Mouse (Mus musculus): ENCODE data around the gene Trim27. TPM values are rescaled to one million over a fixed set of nuclear protein-coding genes. Genes with fewer than 3 reads are reported as not detected.
A peak's percentile ranks its signal among the peaks of the same experiment; 100 is the strongest.

Gene Trim27
- polyA plus RNA-seq, 1 experiment from 2014 or later = 169 TPM

GRCm38 (mm10) chr13:21233732-21234705, 54.8 kb downstream of the Trim27 start:
- WGBS = under 1% methylated on average over 43 of the region's 43 CpGs
- H3K27me3 ChIP-seq (ENCODE audit: poor library complexity, severe bottlenecking) = no peaks in the 10 kb centered on the region
- H3K4me3 ChIP-seq = peak overlapping the region; percentile 67
- peak overlapping the region; percentile 74 for H3K27ac ChIP-seq
- H3K9me3 ChIP-seq = peaks cover 8% of the 10 kb centered on the region; the same call in 1 of the 2 replicates
- H3K4me1 ChIP-seq = peaks cover 9% of the 10 kb centered on the region
- DNase-seq (ENCODE audit: extremely low spot score, low spot score) = peak; percentile 80
- no peaks in the 10 kb centered on the region for H3K36me3 ChIP-seq (replicated peaks)

GRCm38 (mm10) chr13:21236714-21237113, 57.5 kb downstream of the Trim27 start:
- no peaks in the 10 kb centered on the region for H3K27me3 ChIP-seq (ENCODE audit: poor library complexity, severe bottlenecking)
- no peak overlapping the region; the same call in 1 of the 2 replicates for H3K4me3 ChIP-seq
- H3K9me3 ChIP-seq = peaks cover 8% of the 10 kb centered on the region; the same call in 1 of the 2 replicates
- peaks cover 13% of the 10 kb centered on the region for H3K4me1 ChIP-seq
- no peak for DNase-seq (ENCODE audit: extremely low spot score, low spot score)
- WGBS = 70% methylated on average over 2 of the region's 2 CpGs
- H3K27ac ChIP-seq = no peak overlapping the region
- no peaks in the 10 kb centered on the region for H3K36me3 ChIP-seq (replicated peaks)

GRCm38 (mm10) chr13:21237161-21237560, 57.9 kb downstream of the Trim27 start:
- no peak overlapping the region for H3K4me3 ChIP-seq
- no peak for DNase-seq (ENCODE audit: extremely low spot score, low spot score)

GRCm38 (mm10) chr13:21240788-21241187, 61.5 kb downstream of the Trim27 start:
- H3K9me3 ChIP-seq = peaks cover 8% of the 10 kb centered on the region; the same call in 1 of the 2 replicates
- H3K4me3 ChIP-seq = peak overlapping the region; percentile 12; the same call in 1 of the 2 replicates
- peaks cover 21% of the 10 kb centered on the region for H3K4me1 ChIP-seq
- no peak overlapping the region for H3K27ac ChIP-seq
- peak; percentile 77 for DNase-seq (ENCODE audit: extremely low spot score, low spot score)
- H3K36me3 ChIP-seq (replicated peaks) = no peaks in the 10 kb centered on the region
- H3K27me3 ChIP-seq (ENCODE audit: poor library complexity, severe bottlenecking) = peaks cover 30% of the 10 kb centered on the region
- WGBS = 7% methylated on average over 7 of the region's 7 CpGs

More at GRCm38 (mm10) chr13:21237161-21237560, 57.9 kb downstream of the Trim27 start:
- Histone ChIP-seq H3K27ac (no peak overlapping the region), H3K27me3 (ENCODE audit: poor library complexity, severe bottlenecking) (no peaks in the 10 kb centered on the region), H3K4me1 (peaks cover 13% of the 10 kb centered on the region), H3K9me3 (peaks cover 8% of the 10 kb centered on the region; the same call in 1 of the 2 replicates), H3K36me3 (replicated peaks) (no peaks in the 10 kb centered on the region)
- 67% methylated on average over 6 of the region's 6 CpGs for WGBS

GRCm38 (mm10) chr13:21242408-21243125, 63.3 kb downstream of the Trim27 start:
- Histone ChIP-seq H3K27ac (no peak overlapping the region), H3K4me3 (peak overlapping the region; percentile 48), H3K9me3 (peaks cover 8% of the 10 kb centered on the region; the same call in 1 of the 2 replicates), H3K27me3 (ENCODE audit: poor library complexity, severe bottlenecking) (peaks cover 34% of the 10 kb centered on the region), H3K4me1 (peaks cover 18% of the 10 kb centered on the region), H3K36me3 (replicated peaks) (no peaks in the 10 kb centered on the region)
- WGBS = 6% methylated on average over 16 of the region's 16 CpGs
- no peak for DNase-seq (ENCODE audit: extremely low spot score, low spot score)

GRCm38 (mm10) chr13:21243196-21243595, 64.0 kb downstream of the Trim27 start:
- peaks cover 34% of the 10 kb centered on the region for H3K27me3 ChIP-seq (ENCODE audit: poor library complexity, severe bottlenecking)
- no peak for DNase-seq (ENCODE audit: extremely low spot score, low spot score)
- no peaks in the 10 kb centered on the region for H3K36me3 ChIP-seq (replicated peaks)
- H3K27ac ChIP-seq = no peak overlapping the region
- peaks cover 17% of the 10 kb centered on the region for H3K4me1 ChIP-seq
- H3K4me3 ChIP-seq = peak overlapping the region; percentile 48
- H3K9me3 ChIP-seq = peaks cover 8% of the 10 kb centered on the region; the same call in 1 of the 2 replicates
- WGBS = 18% methylated on average over 13 of the region's 13 CpGs

- no peaks in the 10 kb centered on the region for H3K9me3 ChIP-seq
- H3K4me1 ChIP-seq = peaks cover 17% of the 10 kb centered on the region
- 82% methylated on average over 5 of the region's 5 CpGs for WGBS
- peaks cover 34% of the 10 kb centered on the region for H3K27me3 ChIP-seq (ENCODE audit: poor library complexity, severe bottlenecking)
- no peak overlapping the region for H3K27ac ChIP-seq
- DNase-seq (ENCODE audit: extremely low spot score, low spot score) = no peak
- no peak overlapping the region for H3K4me3 ChIP-seq
- no peaks in the 10 kb centered on the region for H3K36me3 ChIP-seq (replicated peaks)
These were observed 64.8 kb downstream of the Trim27 start for GRCm38 (mm10) chr13:21244089-21244488.

Other genes starting within 250 kb of the Trim27 start
- gene Olfr1370, start 104.5 kb upstream of the Trim27 start, polyA plus RNA-seq (2016; fragmentation: Nextera tagmentation; extraction: Ambion mirVana) = not detected in 2 replicates
- gene Olfr1369-ps1, start 68.0 kb upstream of the Trim27 start, polyA plus RNA-seq (2016; fragmentation: Nextera tagmentation; extraction: Ambion mirVana) = 0.04 and 0.06 TPM in 2 replicates
- gene Olfr263, start 49.8 kb upstream of the Trim27 start, polyA plus RNA-seq (2016; fragmentation: Nextera tagmentation; extraction: Ambion mirVana) = not detected in 2 replicates
- gene Olfr1368, start 33.6 kb upstream of the Trim27 start, polyA plus RNA-seq (2016; fragmentation: Nextera tagmentation; extraction: Ambion mirVana) = not detected in 2 replicates
- gene Gpx5, start 113.3 kb downstream of the Trim27 start, polyA plus RNA-seq (2016; fragmentation: Nextera tagmentation; extraction: Ambion mirVana) = not detected in 2 replicates
- gene Gpx6, start 132.7 kb downstream of the Trim27 start, polyA plus RNA-seq (2016; fragmentation: Nextera tagmentation; extraction: Ambion mirVana) = 0.15 and 0.21 TPM in 2 replicates
- not detected in 2 replicates for gene Olfr1367, start 167.5 kb downstream of the Trim27 start, polyA plus RNA-seq (2016; fragmentation: Nextera tagmentation; extraction: Ambion mirVana)
- 18.9 and 21.8 TPM in 2 replicates for gene Zscan12, start 183.4 kb downstream of the Trim27 start, polyA plus RNA-seq (2016; fragmentation: Nextera tagmentation; extraction: Ambion mirVana)
- 84.9 and 87.6 TPM in 2 replicates for gene Zkscan3, start 223.3 kb downstream of the Trim27 start, polyA plus RNA-seq (2016; fragmentation: Nextera tagmentation; extraction: Ambion mirVana)

Measured in forebrain, embryonic 10.5 days (tissue).